Mouse (Mus musculus) adrenal gland, postnatal 4 days (tissue): ENCODE results near the gene Pik3r4. TPM values are rescaled to one million over a fixed set of nuclear protein-coding genes. Genes with fewer than 3 reads are reported as not detected.
"Not testable (repeated sequence)": the region's sequence is repeated elsewhere in the genome, so short reads cannot be mapped to it uniquely, and the experiment has no call there.

Source experiments
- DNase-seq, 2 experiments: peaks; one replicate each; pipeline ENCODE4 v3.0.0; 2021 to 2022; ENCODE audit warnings: low spot score in 2 of 2, mixed read lengths in 2 of 2
- long read RNA-seq, 2 experiments: library from polyadenylated mRNA; stranded (forward); transcript quantifications; one replicate each; pipeline ENCODE4 v2.0.0; 2021
- total RNA-seq, 2 experiments: library from RNA; stranded (reverse); gene quantifications; 2 replicates each; pipeline ENCODE4 v1.2.3; 2021

Gene Pik3r4
- total RNA-seq = 10 to 100 TPM; 43.9 to 45.6 TPM
- long read RNA-seq, experiment 1, full-length matches to known transcripts = 3 of 11 reads
- long read RNA-seq, experiment 1, partial matches to known transcripts = 2 of 11 reads
- long read RNA-seq, experiment 1, other reads (novel, unspliced or antisense) = 6 of 11 reads
- long read RNA-seq, experiment 2, full-length matches to known transcripts = 6 of 31 reads
- long read RNA-seq, experiment 2, partial matches to known transcripts = 18 of 31 reads
- long read RNA-seq, experiment 2, other reads (novel, unspliced or antisense) = 7 of 31 reads

- DNase-seq = peak; percentile 32 to 60
These were observed at the start of gene Pik3r4 for GRCm38 (mm10) chr9:105642460-105643371. TSS of gene Pik3r4 (plus strand) at chr9:105642978.

GRCm38 (mm10) chr9:105598906-105599305 lies 43.9 kb upstream of the Pik3r4 start:
- no peak for DNase-seq

- DNase-seq = no peak
These were observed 30.6 kb upstream of the Pik3r4 start for GRCm38 (mm10) chr9:105611980-105612771.

- no peak for DNase-seq
These were observed 29.9 kb upstream of the Pik3r4 start for GRCm38 (mm10) chr9:105612919-105613318.

DNA sequence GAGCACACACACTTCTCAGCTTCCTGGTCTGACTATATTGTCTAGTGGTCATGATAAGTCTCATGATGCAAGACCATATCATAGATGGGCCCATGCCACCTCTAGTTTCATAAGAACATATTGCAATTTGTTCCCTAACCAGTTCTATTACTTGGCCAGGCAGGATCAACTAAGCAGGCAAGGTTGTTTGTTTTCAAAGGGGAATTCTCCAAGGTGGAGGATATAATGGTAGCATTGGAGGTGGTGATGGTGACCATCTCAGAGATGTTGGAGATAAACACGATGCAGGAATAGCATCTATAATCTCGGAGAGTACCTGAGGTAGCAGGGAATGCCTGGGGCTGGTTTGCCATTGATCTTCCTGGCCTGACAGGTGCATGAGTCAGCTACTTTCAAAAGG lies 26.8 kb upstream of the Pik3r4 start:
- DNase-seq = no peak

- DNase-seq = peak; percentile 21 to 47
These were observed 25.5 kb upstream of the Pik3r4 start for GRCm38 (mm10) chr9:105617274-105617673.

GRCm38 (mm10) chr9:105633961-105634360 lies 8.8 kb upstream of the Pik3r4 start:
- DNase-seq = no peak

- DNase-seq = not testable (repeated sequence)
These were observed 1.4 kb upstream of the Pik3r4 start for GRCm38 (mm10) chr9:105641377-105641776.

GRCm38 (mm10) chr9:105656189-105656588 lies 13.4 kb downstream of the Pik3r4 start:
- no peak for DNase-seq

DNA sequence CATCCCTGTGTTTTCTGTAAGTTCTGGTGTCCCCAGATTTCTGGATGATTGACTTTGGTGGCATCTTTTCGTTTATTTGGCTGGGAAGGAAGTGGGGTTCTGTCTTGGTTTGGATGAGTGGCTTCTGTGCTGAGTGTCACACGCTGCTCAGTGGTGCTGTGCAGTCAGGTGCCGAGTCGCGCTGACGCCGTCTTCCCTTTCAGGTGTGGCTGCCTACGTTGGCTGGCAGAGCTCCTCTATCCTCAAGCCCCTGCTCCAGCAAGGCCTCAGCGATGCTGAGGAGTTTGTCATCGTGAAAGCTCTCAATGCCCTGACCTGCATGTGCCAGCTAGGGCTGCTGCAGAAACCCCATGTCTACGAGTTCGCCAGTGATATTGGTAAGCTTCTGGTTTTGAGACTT lies 15.4 kb downstream of the Pik3r4 start:
- DNase-seq = no peak

- DNase-seq = no peak
These were observed 17.1 kb downstream of the Pik3r4 start for GRCm38 (mm10) chr9:105659877-105660276.

DNA sequence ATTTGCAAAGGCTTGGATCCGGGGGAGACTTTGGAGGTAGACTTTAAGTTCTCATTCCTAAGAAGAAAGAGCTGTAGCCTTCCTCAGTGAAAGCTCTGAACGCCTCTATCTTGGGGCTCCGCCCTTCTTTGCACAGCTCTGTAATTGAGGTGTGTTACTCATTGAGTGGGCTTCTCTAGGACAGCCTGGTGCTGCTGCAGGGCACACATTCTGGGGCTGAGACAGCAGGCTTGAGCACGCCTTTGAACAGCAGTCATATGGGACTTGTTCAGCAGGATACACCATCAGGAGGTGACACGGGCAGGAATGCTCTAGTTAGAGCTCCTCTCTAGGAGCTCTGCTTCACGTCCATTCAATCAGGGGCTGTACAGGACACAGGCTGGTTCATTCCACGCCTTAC lies 22.5 kb downstream of the Pik3r4 start:
- DNase-seq = no peak

DNA sequence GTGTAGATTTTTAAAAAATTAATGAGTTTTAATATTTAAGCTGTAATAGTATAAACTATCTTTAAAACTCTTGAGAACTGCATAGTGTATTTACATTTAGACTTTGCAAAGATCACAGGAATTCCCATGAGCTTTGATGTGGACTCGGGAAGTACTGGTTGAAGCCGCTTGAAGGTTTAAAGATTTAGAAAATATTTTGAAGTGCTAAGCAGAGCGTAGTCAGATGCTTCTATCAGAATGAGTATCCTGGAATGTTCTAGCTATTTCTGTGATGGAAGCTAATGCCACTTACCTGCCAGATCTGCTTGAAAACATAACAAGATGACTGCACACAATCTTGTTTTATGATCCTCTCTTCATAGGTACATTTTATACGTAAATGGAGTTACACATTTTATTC lies 28.1 kb downstream of the Pik3r4 start:
- no peak for DNase-seq

DNA sequence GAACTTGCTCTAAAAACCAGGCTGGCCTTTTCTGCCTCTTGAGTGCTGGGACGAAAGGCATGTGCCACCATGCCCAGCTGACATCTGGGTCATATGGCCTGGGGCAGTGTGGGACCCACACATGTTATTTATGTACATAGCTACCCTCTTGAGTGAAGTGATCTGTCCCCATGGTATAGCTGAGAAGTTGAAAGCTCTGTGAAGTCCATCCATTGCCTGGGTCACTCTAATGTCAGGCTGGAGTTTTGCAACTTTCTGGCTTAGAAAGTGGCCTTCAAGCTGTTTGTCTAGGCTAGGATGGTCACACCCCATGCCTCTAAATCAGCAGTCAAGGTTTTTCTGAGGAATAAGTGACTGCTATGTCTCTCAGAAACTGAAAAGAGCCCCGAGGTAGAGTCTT lies 29.3 kb downstream of the Pik3r4 start:
- DNase-seq = no peak

DNA sequence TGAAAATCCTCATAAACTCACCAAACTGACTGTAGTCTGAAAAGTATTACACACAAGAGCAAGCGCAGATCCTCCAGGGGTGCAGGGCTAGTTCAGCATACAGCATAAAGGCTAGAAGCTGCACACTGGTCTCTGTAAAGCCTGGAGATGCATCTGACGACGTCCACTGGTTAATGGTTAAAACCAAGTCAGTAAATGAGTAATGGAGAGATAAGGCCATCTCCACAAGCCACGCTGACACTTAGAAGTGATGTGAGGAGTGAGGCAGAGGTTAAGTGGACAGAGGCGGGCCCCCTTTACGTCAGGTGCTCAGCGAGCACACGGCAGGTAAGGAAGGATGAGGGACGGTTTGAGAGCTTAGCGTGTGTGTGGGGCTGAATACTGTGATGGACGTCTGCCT lies 33.2 kb downstream of the Pik3r4 start:
- no peak for DNase-seq

GRCm38 (mm10) chr9:105681386-105681785 lies 38.6 kb downstream of the Pik3r4 start:
- no peak for DNase-seq

DNA sequence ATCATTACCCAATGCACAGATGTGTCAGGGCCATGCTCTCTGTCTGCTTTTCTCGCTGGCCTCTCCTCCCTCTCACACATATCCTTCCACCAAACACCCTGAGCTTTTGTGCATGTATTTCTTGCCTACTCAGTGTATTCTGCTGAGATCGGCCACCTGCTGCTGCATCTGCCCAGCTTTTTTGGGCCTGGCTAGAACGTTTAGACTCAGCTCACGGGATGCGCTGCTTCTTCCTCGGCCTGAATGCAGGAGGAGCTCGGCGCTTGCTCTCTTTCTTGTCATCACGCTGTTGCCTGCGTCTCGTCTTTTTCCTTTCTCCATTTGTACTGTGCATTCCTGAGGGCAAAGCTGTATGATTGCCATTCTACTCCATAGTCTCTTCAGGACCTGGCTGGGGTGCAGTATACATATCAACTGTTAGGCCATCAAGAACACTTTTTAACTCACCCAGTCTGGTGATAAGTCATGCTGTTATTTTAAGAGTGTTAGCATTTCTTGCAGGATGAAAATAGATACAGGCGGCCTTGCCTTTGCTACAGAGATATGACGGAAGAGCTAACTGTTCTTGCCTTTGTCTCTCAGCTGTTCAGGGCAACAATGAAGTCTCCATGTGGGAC lies 41.9 kb downstream of the Pik3r4 start:
- no peak for DNase-seq

DNA sequence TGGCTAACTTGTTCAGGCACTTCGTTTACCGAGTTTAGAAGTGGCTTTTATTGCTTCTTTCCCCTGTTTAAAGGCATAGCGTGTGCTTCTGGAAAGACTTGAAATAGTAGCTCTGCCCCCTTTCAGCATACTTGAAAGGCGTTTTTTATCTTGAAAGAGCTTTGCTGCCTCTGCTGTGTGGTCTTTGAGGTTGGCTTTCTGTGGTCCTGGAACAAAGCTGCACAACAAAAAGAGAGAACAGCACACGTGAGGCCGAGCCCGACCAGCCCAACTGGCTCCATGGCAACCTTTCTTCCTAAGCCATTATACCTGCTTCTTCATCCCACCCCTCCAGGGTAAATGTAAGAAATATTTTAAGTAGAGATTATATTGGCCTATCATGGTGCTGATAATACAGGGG lies 46.7 kb downstream of the Pik3r4 start:
- DNase-seq = no peak

- DNase-seq = no peak
These were observed 49.7 kb downstream of the Pik3r4 start for GRCm38 (mm10) chr9:105692472-105692871.

GRCm38 (mm10) chr9:105693056-105693455 lies 50.3 kb downstream of the Pik3r4 start:
- no peak for DNase-seq

GRCm38 (mm10) chr9:105693854-105694253 lies 51.1 kb downstream of the Pik3r4 start:
- DNase-seq = peak; percentile 73 to 85
